Mouse (Mus musculus): ENCODE data around the gene Ccser1.
"Not testable (repeated sequence)": the region's sequence is repeated elsewhere in the genome, so short reads cannot be mapped to it uniquely, and the experiment has no call there.

The Ccser1 gene

DNA sequence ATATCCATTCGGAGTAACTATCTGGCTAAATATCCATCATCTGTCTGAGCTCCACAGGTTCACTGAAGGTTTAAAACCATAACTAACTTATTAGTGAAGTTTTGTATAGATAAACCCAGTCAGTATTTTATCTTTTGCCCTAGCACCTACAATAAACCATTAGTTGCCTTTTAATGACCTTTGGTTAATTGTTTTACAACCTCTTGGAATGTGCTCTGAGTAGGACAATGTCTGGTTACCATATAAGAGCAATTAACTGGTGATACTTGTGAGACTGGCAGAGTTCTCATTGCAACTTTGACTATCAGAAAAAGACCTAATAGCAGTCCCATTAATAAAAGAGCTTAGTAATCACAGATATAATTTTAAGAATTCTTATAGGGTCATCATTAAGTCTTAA, 864.9 kb downstream of the Ccser1 start:
- not testable (repeated sequence) for DNase-seq (ENCODE audit: low spot score)

DNA sequence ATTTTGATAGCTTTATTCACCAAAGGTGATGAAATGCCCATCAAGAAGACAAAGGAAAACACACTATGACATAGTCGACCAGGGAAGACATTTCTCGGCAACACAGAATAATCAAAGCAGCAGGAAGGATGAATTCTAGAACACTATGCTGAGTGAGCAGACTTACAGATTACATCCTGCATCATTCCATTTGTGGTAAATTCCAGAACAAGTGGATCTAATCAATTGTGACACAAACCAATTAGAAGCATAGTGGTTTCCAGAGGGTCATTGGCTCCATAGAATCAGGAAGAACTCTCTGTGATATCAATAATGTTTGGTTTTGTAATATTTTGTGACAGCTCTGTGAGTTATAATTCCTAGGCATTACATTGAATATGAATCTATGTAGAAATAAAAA, 875.2 kb downstream of the Ccser1 start:
- no peak for DNase-seq (ENCODE audit: low spot score)

DNA sequence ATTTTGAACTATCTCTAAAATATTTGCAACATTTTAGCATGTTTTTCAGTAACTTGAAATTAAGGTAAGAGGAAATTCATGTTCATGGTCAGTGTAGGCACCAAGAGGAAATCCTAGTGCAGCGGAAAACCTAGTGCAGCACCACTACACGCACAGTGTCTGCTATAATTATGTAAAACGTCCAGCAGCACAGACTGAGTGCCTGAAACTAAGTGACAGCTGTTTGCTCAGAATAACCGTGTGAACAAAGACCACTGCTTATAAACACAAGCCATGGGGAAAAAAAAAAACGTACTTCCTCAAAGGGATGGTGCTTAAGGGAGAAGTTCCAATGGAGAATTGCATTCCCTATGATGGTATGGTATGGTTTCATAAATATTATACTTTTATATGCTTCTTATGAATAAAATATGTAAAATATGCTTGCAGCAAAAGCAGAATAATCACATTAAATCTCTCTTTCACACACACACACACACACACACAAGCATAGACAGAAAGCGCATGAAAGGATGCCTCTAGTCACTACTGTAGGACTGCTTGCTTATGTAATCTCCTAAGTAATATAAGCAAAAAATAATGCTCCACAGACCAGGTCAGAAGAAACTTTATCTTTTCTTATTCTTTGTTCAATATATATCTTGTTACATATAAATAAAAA, 886.4 kb downstream of the Ccser1 start:
- no peak for DNase-seq (ENCODE audit: low spot score)

DNA sequence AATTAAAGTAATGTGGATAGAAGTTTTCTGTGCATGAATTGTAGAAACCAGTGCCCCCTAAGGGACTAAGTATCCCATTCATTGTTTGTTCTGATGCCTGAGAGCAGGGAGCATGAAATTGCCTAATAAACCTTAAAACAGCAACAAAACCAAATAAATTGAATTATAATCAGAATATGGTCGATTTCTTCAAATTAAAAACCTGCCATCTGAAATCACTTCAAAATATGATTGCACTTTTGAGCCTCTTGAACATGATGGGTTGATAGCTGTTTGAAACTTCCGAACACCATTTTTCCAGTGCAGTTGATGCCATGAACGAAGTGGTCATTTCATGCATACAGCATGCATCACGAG, 886.9 kb downstream of the Ccser1 start:
- no peak for DNase-seq (ENCODE audit: low spot score)

DNA sequence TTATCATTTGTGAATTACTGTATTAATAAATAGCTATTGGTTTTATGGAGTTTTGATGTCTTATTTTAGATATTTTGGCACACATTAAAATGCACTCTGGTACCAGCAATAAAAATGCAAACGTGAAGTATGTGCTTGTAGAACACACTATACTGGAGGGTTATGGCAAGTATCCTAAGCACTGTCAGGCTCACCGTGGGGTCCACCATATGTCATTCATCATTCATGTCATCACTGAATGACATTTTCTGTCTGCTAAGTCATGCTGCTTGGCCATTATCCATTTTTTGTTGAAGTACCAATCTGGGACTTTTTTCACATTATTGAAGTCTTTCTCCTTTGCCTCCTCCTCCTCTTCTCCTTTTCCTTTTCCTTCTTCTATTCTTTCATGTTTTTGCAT, 925.3 kb downstream of the Ccser1 start:
- DNase-seq (ENCODE audit: low spot score): no peak

DNA sequence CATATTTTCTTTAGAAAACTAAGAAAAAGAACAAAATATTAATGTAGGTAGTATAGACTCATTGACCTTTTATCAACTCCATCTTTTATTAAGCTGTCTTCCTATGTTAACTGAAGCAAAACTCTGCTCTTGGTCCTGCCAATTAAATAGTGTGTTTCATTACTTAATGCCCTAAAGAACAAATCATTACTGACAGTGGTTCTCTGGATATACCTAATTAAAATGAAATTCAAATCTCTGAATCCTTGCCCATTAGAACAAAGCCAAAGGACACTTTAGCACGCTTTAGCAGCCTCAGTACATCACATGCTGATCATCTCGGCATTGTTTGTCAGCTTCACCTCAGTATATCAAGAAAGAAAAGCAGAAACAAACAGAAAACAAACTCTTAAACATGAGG, 952.4 kb downstream of the Ccser1 start:
- DNase-seq (ENCODE audit: low spot score): no peak

DNA sequence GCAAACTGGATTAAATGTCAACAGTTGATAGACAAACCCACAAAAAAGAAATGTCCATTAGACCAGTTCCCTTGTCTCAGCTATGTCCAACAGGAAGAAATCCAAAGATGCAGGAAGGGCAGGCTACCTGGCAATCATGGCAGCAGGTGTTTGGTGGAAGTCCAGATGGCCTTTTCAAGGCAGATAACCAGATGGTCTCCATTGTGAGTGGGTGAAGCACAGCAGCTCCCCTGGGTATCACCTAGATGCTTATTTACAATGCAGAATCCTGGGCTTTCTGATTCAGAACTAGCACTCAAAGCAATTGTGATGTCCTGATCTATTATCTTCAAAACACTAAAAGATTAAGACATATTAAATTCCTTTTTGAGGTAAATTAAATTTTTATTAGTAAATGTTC, 980.2 kb downstream of the Ccser1 start:
- DNase-seq (ENCODE audit: low spot score): no peak

DNA sequence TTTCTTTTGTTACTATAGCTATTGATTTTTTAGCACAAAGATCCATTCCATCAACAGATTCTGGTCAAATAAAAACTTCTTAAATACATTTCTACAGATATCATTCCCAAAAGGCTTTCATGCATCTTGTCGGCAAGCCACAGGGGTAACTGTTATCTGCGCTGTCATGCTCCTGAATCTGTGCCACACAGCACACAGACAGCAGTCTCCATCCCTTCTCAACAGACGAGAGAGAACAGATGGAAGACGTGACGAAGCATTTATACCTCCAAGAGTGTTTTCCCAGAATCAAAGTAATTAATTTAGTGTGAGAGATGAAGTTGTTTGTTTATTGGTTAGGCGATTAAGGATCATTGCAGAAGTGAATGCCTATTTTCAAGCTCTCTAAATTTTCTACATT, 982.5 kb downstream of the Ccser1 start:
- no peak for DNase-seq (ENCODE audit: low spot score)

DNA sequence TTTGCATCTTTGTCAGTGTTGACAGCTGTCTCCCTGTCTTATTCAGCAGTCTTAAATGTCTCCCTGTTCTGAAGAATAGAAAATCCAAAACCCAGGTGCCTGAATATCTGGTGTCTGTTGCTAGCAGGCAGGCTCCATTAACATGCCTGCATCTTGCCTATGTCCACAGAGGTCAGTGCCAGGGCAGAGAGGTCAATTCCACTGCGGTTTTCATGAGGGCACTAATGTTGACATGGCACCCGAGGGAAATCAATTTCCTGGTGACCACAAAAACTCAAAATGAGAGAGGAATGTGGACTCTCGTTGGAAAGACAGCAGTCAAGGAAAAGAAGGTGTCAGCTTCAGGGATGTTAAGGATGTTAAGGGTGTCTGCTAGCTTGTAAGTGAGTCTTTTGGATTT, 983.7 kb downstream of the Ccser1 start:
- no peak for DNase-seq (ENCODE audit: low spot score)

DNA sequence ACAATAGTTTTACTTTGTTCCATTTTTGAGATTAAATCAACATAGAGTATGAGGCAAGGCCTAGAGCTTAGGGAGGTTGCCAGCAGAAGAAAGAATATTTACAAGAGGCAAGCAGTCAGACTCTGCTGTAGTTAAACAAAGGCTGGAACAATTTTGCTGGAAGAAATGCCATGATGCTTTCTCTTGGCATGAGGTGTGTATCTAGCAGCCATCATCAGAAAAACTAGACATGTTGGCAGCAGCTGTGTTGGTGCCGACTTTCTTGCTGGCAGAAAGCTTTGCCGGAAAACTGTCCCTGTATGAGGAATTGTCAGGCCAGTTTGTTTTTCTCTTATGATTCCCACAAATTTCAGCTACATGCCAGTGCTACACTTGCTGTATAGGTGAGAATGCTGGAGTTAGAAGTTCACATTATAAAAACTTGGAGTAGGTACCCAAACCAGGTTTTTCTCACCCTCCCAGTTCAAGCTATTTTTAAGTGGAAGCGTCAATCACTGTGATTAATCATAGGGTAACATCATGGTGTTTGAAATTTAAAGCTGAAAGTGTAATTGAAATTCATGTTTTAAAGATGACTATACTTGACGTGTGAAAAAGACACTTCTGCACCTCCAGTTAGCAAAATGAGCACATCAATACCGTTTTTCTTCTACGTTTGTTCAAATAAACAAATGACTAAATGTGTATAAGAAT, 1016.5 kb downstream of the Ccser1 start:
- DNase-seq (ENCODE audit: low spot score): no peak

DNA sequence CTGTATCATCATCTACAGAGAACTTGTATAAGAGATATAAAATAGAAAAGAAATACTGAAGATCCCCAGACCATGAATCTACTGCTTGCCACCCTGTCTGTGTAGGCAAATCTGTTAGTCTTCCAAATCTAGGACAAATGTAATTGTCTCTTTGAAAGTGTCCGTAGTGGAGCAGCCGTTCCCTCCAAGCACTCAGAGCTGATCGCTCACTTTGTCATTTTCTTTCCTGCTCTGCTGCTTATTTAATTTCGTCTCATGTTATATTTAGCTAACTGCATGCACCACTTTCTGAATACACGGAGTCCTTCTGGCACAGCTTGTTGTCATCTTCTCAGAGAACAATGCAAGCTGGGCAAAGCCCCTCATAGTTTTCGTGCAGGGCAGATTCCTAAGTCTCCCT, 1018.6 kb downstream of the Ccser1 start:
- DNase-seq (ENCODE audit: low spot score): no peak

DNA sequence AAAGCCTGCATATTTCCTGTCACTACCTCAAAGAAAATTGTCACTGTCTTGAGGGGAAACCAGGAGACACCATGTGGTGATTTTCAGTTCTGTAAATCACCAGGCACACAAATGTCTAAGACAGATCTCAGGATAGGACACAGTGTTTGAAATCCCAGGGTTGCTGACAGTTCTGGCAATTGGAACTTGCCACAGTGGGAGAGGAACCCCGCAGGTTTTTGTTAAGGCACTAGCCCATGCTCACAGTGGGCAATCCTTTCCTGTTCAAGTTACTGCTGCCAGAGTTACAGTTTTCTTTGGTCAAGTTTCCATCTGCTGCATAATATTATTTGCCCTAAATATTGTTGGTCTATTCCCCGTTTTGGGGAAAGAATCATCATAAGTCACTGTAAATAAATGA, 1024.9 kb downstream of the Ccser1 start:
- DNase-seq (ENCODE audit: low spot score): no peak

DNA sequence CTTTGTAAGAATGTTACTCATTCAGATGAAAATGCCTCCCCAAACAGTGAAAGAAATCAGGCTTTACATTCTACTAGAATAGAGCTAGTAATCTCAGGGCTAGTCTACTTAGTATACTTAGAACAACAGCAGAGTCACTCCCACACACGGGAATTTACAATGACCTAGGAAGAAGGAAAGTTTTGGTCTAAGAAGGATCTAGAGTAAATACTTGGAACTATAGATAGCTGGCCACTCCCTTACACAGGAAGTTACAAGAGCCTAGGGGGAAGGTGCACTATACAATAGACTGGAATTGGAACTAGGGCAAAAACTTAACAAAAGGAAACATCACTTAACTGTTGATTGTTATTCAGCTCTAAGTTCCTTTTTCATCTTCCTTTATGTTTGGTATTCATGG, 1041.7 kb downstream of the Ccser1 start:
- no peak for DNase-seq (ENCODE audit: low spot score)

DNA sequence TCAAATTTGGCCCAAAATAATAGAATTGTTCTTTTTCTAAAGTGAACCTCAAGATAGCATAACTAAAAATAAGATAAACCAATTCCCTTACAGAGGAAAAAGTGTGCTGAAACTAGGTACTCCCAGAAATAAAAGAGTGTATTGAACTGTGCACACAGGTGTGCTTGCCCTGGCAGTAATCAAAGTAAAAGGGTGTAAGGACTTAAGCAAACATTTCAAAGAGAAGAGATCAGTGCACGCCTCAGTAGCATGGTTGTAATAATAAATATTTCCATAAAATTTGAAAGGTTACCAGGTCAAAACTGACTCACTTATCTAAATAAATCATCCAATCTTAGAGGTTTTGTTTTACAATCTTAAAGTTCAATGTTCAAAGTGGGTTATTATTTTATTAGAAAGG, 1083.8 kb downstream of the Ccser1 start:
- no peak for DNase-seq (ENCODE audit: low spot score)

DNA sequence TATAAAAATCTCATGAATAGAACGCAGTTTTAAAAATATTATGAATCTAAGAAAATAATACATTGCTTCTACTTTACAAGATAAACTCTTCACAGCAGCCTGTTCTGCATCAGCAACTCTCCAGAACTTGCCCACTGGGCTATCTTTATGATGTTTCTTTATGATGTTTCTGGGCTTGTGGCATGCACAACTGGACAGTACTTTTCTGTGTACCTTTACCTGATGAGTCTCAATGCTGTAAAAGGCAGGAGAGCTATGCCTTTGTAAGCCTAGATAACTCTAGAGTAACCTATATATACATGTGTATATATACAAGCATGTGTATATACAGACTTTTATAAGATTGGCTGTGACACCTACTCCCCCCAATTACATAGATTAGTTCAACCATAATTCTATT, 1084.4 kb downstream of the Ccser1 start:
- DNase-seq (ENCODE audit: low spot score): no peak

DNA sequence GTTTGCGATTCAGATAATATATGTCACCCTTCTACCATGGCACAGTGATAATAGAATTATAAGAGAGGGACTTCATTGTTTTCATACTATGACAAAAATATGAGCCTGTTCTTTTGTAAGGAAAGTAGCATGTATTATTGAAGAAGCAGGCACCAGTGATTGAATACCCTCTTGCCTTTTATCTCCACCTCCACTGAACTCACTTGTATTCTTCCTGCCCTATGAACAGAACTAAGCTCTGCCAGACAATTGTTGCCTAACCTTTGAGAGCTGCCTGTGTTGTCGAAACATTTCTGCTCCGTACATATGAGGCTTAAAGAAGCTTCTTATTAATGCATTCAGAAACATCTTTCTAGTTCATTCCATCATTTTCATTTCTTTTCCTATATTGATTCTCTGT, 1101.1 kb downstream of the Ccser1 start:
- no peak for DNase-seq (ENCODE audit: low spot score)

DNA sequence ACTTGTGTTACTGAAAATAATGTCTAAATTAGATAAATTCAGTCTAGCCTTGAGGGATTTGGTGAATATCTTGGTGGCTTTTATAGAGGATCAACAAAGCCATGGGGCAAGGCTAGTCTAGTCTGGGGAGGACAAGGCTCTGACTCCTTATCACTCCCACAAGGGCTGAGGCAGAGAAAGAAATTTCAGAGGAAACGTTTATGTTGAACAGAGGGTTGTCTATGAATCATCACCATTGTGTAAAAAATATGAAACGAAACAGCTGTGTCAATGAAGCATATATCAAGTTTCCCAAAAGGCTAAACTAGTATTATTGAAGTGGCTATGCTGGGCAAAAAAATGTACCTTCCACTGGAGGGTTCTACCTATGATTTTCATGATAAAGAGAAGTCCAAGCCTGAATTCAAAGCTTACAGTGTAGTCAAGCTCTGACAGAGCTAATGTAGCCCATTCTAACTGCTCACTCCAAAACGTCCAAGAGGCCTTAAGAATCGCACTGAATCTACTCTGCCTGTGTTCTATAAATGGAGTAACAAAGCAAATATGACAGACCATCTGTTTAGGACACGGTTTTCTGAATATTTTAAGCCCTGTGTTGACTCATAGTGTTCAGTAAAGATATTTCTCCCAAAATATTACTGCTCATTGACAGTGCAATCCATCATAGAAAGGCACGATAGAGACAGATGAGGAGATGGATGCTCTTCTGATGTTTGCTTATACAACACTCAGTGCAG, 1121.6 kb downstream of the Ccser1 start:
- DNase-seq (ENCODE audit: low spot score): no peak

DNA sequence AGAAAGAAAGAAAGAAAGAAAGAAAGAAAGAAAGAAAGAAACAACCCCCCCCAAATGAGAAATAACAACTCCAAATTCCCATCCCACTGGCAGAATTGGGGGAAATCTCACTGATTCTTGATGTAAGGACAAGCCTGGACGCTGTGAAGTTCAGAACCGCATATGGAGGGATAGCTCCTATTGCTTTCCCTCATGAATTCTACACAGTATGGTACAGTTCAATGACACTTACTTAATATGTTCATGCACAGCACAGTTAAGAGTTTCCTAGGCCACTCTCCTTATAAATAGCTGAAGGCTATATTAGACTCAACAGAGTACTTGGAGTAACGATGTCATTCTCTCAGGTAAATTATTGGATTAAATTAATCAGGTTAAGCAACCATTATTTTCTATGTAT, 1138.5 kb downstream of the Ccser1 start:
- DNase-seq (ENCODE audit: low spot score): no peak

DNA sequence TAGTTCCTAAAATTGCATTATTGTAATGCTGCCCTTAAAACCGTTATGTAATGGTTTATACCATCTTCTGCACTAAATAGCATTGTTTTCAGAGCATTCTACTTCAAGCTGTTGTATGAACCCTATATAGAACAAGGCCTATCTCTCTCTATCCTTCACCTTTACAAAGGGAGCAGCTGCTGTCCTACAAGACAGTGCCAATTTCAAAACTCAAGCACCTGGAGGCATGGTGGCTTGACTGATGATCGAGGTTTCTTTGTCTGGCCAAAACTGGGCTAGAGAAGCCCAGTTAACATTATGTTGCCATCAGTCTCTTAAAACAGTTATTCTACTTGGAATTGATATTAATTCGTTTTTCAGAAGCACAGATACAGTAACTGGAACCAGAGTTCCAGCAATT, 1160.2 kb downstream of the Ccser1 start:
- no peak for DNase-seq (ENCODE audit: low spot score)

DNA sequence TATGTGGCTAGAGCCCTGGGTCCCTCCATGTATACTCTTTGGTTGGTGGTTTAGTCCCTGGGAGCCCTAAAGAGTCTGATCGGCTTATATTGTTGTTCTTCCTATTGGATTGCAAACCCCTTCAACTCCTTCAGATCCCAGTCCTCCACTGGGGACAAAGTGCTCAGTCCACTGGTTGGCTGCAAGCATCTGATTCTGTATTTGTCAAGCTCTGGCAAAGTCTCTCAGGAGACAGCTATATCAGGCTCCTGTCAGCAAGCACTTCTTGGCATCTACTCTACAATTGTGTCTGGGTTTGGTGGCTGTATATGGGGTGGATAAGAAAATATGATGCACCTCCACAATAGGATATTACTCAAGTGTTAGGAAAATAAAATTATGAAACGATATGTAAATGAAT, 1187.7 kb downstream of the Ccser1 start:
- DNase-seq (ENCODE audit: low spot score): no peak
